14 mouse cellular contexts compared by ENCODE assay signal in the genomic region with DNA sequence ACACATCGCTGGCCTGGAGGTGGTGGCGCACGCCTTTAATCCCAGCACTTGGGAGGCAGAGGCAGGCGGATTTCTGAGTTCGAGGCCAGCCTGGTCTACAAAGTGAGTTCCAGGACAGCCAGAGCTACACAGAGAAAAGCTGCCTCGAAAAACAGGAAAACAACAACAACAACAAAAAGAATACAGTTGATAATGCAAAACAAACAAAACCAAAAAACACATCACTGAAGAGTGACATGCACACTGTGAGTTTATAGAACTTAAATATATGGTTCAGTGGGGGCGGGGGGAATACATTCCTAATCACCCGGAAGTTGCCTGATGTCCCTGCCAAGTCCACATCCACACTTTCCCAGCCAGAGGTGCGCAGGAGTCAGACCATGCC. TPM values are rescaled to one million over a fixed set of nuclear protein-coding genes. Genes with fewer than 3 reads are reported as not detected.
"Had no signal": no experiment of that assay in that cellular context is flagged by ENCODE, and none has a peak within 500 bp of the region (broad histone marks: within the 10 kb centered on the region; RNA-seq: fewer than 3 reads in every experiment).

No protein-coding gene starts in this region.

RNA-seq across cellular contexts. Expression of gene 4930467E23Rik, which starts 24.2 kb away (rescaled TPM):
- total RNA-seq: megakaryocyte progenitor cell, adult 5-6 weeks had no signal
- polyA plus RNA-seq: kidney, embryonic 16.5 days; limb, embryonic 10.5 days; limb, embryonic 13.5 days; liver, embryonic 12.5 days; liver, embryonic 15.5 days; lung, embryonic 16.5 days; midbrain, embryonic 12.5 days; midbrain, embryonic 15.5 days; neural tube, embryonic 12.5 days; neural tube, embryonic 15.5 days; stomach, embryonic 14.5 days; stomach, postnatal 0 days; thymus, postnatal 0 days had no signal
